Comparison of ENCODE assay signal across 7 mouse cellular contexts in genomic region chr2:125507893-125508292, GRCm38 (mm10). TPM values are rescaled to one million over a fixed set of nuclear protein-coding genes. Genes with fewer than 3 reads are reported as not detected.
DNase-seq lines count a peak whose midpoint lies in the region; ATAC-seq and TF ChIP-seq lines count a peak whose summit lies in the region.

Gene Fbn1 (minus strand): TSS chr2:125507993.

- H3K27ac ChIP-seq in ES-E14 (ENCODE audit: insufficient read depth, low read depth, low read length, poor library complexity, severe bottlenecking), result no peak within 1 kb of the TSS
- H3K27ac ChIP-seq in heart, embryonic 10.5 days, result peak within 1 kb of the TSS; percentile 85
- peak within 1 kb of the TSS; percentile 74 for H3K27ac ChIP-seq in limb, embryonic 14.5 days (replicated peaks; ENCODE audit: low read depth, low read length)
- no peak within 1 kb of the TSS for H3K27ac ChIP-seq in thymus, adult 2 months (ENCODE audit: control insufficient read depth, insufficient read depth, low read length)

- no peak for ATAC-seq in limb, embryonic 14.5 days (ENCODE audit: low FRiP score, low read depth)

- 83% methylated on average over 4 of the region's 4 CpGs for WGBS in heart, embryonic 10.5 days
- 75% methylated on average over 4 of the region's 4 CpGs for WGBS in limb, embryonic 14.5 days
- WGBS in thymus, adult 2 months, result 92% methylated on average over 4 of the region's 4 CpGs

- TF ChIP-seq POLR2A in limb, embryonic 14.5 days (IDR thresholded peaks at IDR 0.05; ENCODE audit: borderline replicate concordance, extremely low read depth, insufficient read depth, insufficient read length), result no peak
- TF ChIP-seq POLR2A in thymus, adult 2 months (IDR thresholded peaks at IDR 0.05; ENCODE audit: control insufficient read depth, extremely low read depth, insufficient read depth, low read length, poor library complexity), result no peak

- DNase-seq in ES-E14 (ENCODE audit: low read depth, low spot score), result no peak
- no peak for DNase-seq in adrenal gland, postnatal 36 days
- no peak for DNase-seq in heart, embryonic 10.5 days (ENCODE audit: low spot score)
- DNase-seq in limb, embryonic 14.5 days (ENCODE audit: low spot score), result no peak
- DNase-seq in thymus, adult 2 months, result no peak
- DNase-seq in cerebellum, adult 8-10 months, result no peak
- DNase-seq in B cell, adult 2 months, result no peak

- TF ChIP-seq CTCF in thymus, adult 2 months (IDR thresholded peaks at IDR 0.05; ENCODE audit: borderline replicate concordance, control insufficient read depth, extremely low read depth, insufficient read depth, low read length, poor library complexity), result no peak

- peak within 1 kb of the TSS; percentile 41; the same call in 1 of the 2 replicates for H3K9ac ChIP-seq in ES-E14 (ENCODE audit: insufficient read depth, low read depth, low read length, poor library complexity, severe bottlenecking)
- H3K9ac ChIP-seq in limb, embryonic 14.5 days (ENCODE audit: low read depth, low read length, severe bottlenecking), result peak within 1 kb of the TSS; percentile 83

- peak within 1 kb of the TSS; percentile 33 to 69; a peak in 2 of 4 replicates for H3K4me3 ChIP-seq in ES-E14 (ENCODE audit: insufficient read depth in 1 of 2, low read depth in 1 of 2, low read length in 2 of 2, poor library complexity in 1 of 2, severe bottlenecking in 1 of 2)
- H3K4me3 ChIP-seq in heart, embryonic 10.5 days, result peak within 1 kb of the TSS; percentile 74
- H3K4me3 ChIP-seq in limb, embryonic 14.5 days (replicated peaks; ENCODE audit: low read length), result peak within 1 kb of the TSS; percentile 81
- no peak within 1 kb of the TSS for H3K4me3 ChIP-seq in thymus, adult 2 months (ENCODE audit: control insufficient read depth, insufficient read depth, low read length)

- peak within 1 kb of the TSS; percentile 89 for H3K4me2 ChIP-seq in limb, embryonic 14.5 days (replicated peaks; ENCODE audit: low read depth, low read length, severe bottlenecking)

- no peaks in the 10 kb centered on the region for H3K36me3 ChIP-seq in ES-E14 (ENCODE audit: control insufficient read depth, insufficient read depth, low read length, poor library complexity, severe bottlenecking)
- 0 out of 2 replicates have a peak, but pooled peaks cover 2% of the 10 kb centered on the region for H3K36me3 ChIP-seq in heart, embryonic 10.5 days
- 0 out of 2 replicates have a peak, but pooled peaks cover 2% of the 10 kb centered on the region for H3K36me3 ChIP-seq in limb, embryonic 14.5 days (ENCODE audit: control insufficient read depth, insufficient read depth, low read length)
- no peaks in the 10 kb centered on the region for H3K36me3 ChIP-seq in thymus, adult 2 months (ENCODE audit: control insufficient read depth, insufficient read depth, low read length)

- in situ Hi-C loops in ES-E14 (cut with MboI; ENCODE audit: low sequenced_read_pairs in 2 of 2, unreplicated experiment in 2 of 2), result no loop called here

- H3K4me1 ChIP-seq in ES-E14 (ENCODE audit: control insufficient read depth in 2 of 2, insufficient read depth in 2 of 2, low read length in 2 of 2, poor library complexity in 1 of 2), result peaks cover 0 to 7% of the 10 kb centered on the region in 2 experiments; a peak in 1 of 4 replicates
- H3K4me1 ChIP-seq in heart, embryonic 10.5 days, result peaks cover 29% of the 10 kb centered on the region
- H3K4me1 ChIP-seq in limb, embryonic 14.5 days (ENCODE audit: control insufficient read depth, insufficient read depth, low read length), result peaks cover 10% of the 10 kb centered on the region
- no peaks in the 10 kb centered on the region for H3K4me1 ChIP-seq in thymus, adult 2 months (replicated peaks; ENCODE audit: control insufficient read depth, insufficient read depth, low read length)

- no peaks in the 10 kb centered on the region for H3K9me3 ChIP-seq in ES-E14 (ENCODE audit: control insufficient read depth, insufficient read depth, low read depth, low read length)
- H3K9me3 ChIP-seq in heart, embryonic 10.5 days, result no peaks in the 10 kb centered on the region
- no peaks in the 10 kb centered on the region for H3K9me3 ChIP-seq in limb, embryonic 14.5 days (ENCODE audit: control insufficient read depth, low read length)

- peaks cover 20% of the 10 kb centered on the region for H3K27me3 ChIP-seq in heart, embryonic 10.5 days (ENCODE audit: insufficient read depth, poor library complexity, severe bottlenecking)
- no peaks in the 10 kb centered on the region for H3K27me3 ChIP-seq in limb, embryonic 14.5 days (ENCODE audit: control insufficient read depth, insufficient read depth, low read length)
- no peaks in the 10 kb centered on the region; the same call in 1 of the 2 replicates for H3K27me3 ChIP-seq in thymus, adult 2 months (ENCODE audit: control insufficient read depth, insufficient read depth, low read length)

TF ChIP-seq in ES-E14, 5 proteins besides CTCF, POLR2A, EP300 and RAD21:
- TF ChIP-seq ZNF384 (IDR thresholded peaks at IDR 0.05; ENCODE audit: low read depth, low read length) (no peak), CHD2 (IDR thresholded peaks at IDR 0.05; ENCODE audit: low read depth, low read length) (no peak), ZC3H11A (IDR thresholded peaks at IDR 0.05; ENCODE audit: borderline replicate concordance, low read depth, low read length) (no peak), HCFC1 (IDR thresholded peaks at IDR 0.05; ENCODE audit: borderline replicate concordance, insufficient read depth, low read length) (no peak), MAFK (IDR thresholded peaks at IDR 0.05; ENCODE audit: insufficient read depth, low read depth, low read length) (no peak)

RNA-seq across cellular contexts. Expression of gene Fbn1, which starts in this region (rescaled TPM):
- 6.8 and 9.6 TPM in 2 replicates for total RNA-seq in ES-E14 (2012; rRNA removed)
- total RNA-seq in adrenal gland, postnatal 36 days (2021), result 10 to 100 TPM; 45.1 to 84.3 TPM
- 16.8 and 20.0 TPM in 2 replicates for polyA plus RNA-seq in heart, embryonic 10.5 days (2016; fragmentation: Nextera tagmentation; extraction: Ambion mirVana)
- polyA plus RNA-seq in limb, embryonic 14.5 days (2012; rRNA removed), result 29.5 and 31.4 TPM in 2 replicates
- polyA plus RNA-seq in limb, embryonic 14.5 days (2014; fragmentation: Nextera tagmentation; extraction: Ambion mirVana), result 47.0 and 49.4 TPM in 2 replicates
- polyA plus RNA-seq in thymus, adult 2 months (2012; rRNA removed), result 4.4 and 4.5 TPM in 2 replicates

Comparison
In these comparisons a context has a peak if more than half of its experiments do, and no peak if none do; other contexts are left out.
1. H3K27ac ChIP-seq: peak in heart, embryonic 10.5 days (single experiment) and limb, embryonic 14.5 days (single experiment); none in ES-E14 (single experiment) and thymus, adult 2 months (single experiment).